In the genomic region with DNA sequence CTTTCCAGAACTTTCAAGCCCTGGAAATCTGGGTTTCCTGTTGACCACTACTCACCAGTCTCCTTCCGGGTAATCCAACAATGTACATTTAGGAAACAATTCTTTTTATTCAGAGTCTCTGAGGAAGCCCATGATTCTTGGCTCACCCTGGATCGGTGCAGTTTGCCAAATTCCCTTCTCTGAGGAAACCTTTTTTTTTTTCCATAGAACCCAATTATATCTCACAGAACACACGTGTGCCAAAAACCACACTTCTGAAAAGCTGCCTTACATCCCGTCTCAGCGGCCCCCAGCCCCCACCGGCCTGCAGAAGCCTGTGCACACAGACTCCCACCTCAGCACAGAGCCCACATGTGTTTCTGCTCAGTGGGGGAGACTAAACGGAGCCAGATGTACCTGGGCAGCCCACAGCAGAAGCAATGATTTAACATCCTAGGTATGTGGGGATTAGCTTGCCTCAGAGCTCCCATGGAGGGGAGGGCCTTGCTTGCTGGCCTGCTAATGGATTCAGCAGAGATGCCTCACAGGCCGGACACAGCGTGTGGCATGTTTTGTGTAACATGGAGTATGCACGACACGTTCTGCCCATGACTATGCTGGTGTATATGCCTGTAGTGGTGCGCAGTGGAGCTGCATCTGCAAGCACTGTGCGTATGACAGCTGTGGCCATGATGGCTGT, we compare ENCODE assay signal across 9 mouse cellular contexts.
A peak's percentile ranks its signal among the peaks of the same experiment; 100 is the strongest.
DNase-seq lines count a peak whose midpoint lies in the region; ATAC-seq and TF ChIP-seq lines count a peak whose summit lies in the region.
"Had no signal": no experiment of that assay in that cellular context is flagged by ENCODE, and none has a peak within 500 bp of the region (broad histone marks: within the 10 kb centered on the region; RNA-seq: fewer than 3 reads in every experiment).

No protein-coding gene starts in this region.

- ATAC-seq in heart, embryonic 13.5 days (ENCODE audit: extremely low read depth, insufficient number of reproducible peaks, low FRiP score, low TSS enrichment), result peak; percentile 49; the same call in 1 of the 2 replicates

- peaks cover 34% of the 10 kb centered on the region for H3K4me1 ChIP-seq in heart, embryonic 13.5 days
- H3K4me1 ChIP-seq: liver, embryonic 13.5 days had no signal

- H3K9me3 ChIP-seq in heart, embryonic 13.5 days, result no peaks in the 10 kb centered on the region
- H3K9me3 ChIP-seq: liver, embryonic 13.5 days had no signal

- H3K27me3 ChIP-seq in heart, embryonic 13.5 days (replicated peaks), result no peaks in the 10 kb centered on the region
- H3K27me3 ChIP-seq: liver, embryonic 13.5 days had no signal

- H3K4me2 ChIP-seq in heart, embryonic 13.5 days, result no peak overlapping the region
- H3K4me2 ChIP-seq: liver, embryonic 13.5 days had no signal

- H3K36me3 ChIP-seq in heart, embryonic 13.5 days, result no peaks in the 10 kb centered on the region
- H3K36me3 ChIP-seq: liver, embryonic 13.5 days had no signal

- WGBS in heart, embryonic 13.5 days, result 63% methylated on average over 13 of the region's 13 CpGs

- H3K9ac ChIP-seq in heart, embryonic 13.5 days, result peak overlapping the region; percentile 28; the same call in 1 of the 2 replicates
- H3K9ac ChIP-seq: liver, embryonic 13.5 days had no signal

- no peak for TF ChIP-seq CTCF in left cerebral cortex, adult 2 months (IDR thresholded peaks at IDR 0.05)

- DNase-seq in 3T3-L1 (ENCODE audit: low read depth, low spot score), result peak; percentile 76
- peak; percentile 76 for DNase-seq in embryo, embryonic 10 days (ENCODE audit: low spot score)
- no peak for DNase-seq in left cerebral cortex, adult 2 months (ENCODE audit: extremely low spot score in 1 of 2, low spot score in 2 of 2)
- DNase-seq in telencephalon, adult 2 months (ENCODE audit: low read depth, low spot score), result peak; percentile 59
- no peak for DNase-seq in thymus, postnatal 0 days (ENCODE audit: low spot score)
- no peak for DNase-seq in urinary bladder, adult 2 months (ENCODE audit: low spot score)
- no peak for DNase-seq in frontal cortex, postnatal 25 days (ENCODE audit: low spot score in 2 of 2)
- DNase-seq: liver, embryonic 13.5 days had no signal

- peak overlapping the region; percentile 82 for H3K27ac ChIP-seq in heart, embryonic 13.5 days (replicated peaks)
- 0 out of 2 replicates have a peak overlapping the region, but pooled peaks have one; percentile 61 for H3K27ac ChIP-seq in left cerebral cortex, adult 2 months
- H3K27ac ChIP-seq: liver, embryonic 13.5 days had no signal

- intact Hi-C loops in left cerebral cortex, adult 2 months (cut with DNase I), result no loop called here

- H3K4me3 ChIP-seq in heart, embryonic 13.5 days, result no peak overlapping the region
- H3K4me3 ChIP-seq in left cerebral cortex, adult 2 months, result no peak overlapping the region
- H3K4me3 ChIP-seq: liver, embryonic 13.5 days had no signal

Comparison
In these comparisons a context has a peak if more than half of its experiments do, and no peak if none do; other contexts are left out.
1. DNase-seq: peak in 3T3-L1 (single experiment), embryo, embryonic 10 days (single experiment) and telencephalon, adult 2 months (single experiment); none in left cerebral cortex, adult 2 months (0 of 2), thymus, postnatal 0 days (single experiment), urinary bladder, adult 2 months (single experiment) and frontal cortex, postnatal 25 days (0 of 2).